Mouse (Mus musculus) Muller cell, postnatal 12 days (primary cell): ENCODE measurements at regions not wholly inside any gene's neighbourhood (a gene's known extent, or its start where the extent isn't known, plus 50 kb on each side); places are given as distances from the start of the nearest gene placed in this dataset.
A peak's percentile ranks its signal among the peaks of the same experiment; 100 is the strongest.

Source experiments
- DNase-seq: peaks from one replicate; pipeline ENCODE4 v3.0.0-alpha.2; 2015; ENCODE audit errors: inconsistent ontology term

GRCm38 (mm10) chr9:43617632-43618031 is 126.2 kb upstream of the Nectin1 start:
- no peak for DNase-seq

DNA sequence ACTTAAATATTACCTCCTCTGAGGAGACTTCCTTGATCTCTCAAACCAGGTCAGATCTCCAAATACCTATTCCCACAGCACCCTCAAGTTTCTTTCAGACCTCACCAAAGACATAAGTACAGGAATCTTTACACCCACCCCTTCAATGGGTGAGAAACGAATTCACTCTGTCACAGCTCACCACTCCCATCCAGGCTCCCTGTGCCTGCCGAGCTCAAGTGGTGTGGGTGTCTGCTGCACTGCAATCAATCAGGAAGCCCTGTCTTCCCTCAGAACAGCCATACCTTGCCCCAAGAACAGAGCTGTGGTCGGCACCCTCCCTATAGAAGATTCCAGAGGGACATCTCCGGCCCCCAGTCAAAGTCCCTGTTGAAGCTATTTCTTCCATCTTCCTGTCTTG is 116.2 kb upstream of the Nectin1 start:
- no peak for DNase-seq

DNA sequence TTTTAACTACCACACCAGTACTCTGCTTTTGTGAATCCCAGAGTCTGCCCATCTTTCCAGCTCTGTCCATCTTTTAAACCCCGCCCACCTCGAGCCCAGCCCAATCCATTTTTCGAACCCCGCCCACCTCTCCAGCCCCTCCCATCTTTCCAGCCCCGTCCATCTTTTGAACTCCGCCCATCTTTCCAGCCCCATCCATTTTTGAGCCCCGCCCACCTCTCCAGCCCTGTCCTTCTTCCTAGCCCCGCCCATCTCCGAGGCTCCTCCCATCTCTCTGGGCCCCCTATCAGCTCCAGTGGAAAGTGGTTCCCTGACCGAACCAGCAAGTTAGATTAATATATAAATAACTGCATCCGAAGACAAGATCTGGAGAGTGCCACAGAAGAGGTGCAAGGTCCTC is 115.0 kb upstream of the Nectin1 start:
- no peak for DNase-seq

GRCm38 (mm10) chr9:43636372-43636965 is 107.3 kb upstream of the Nectin1 start:
- DNase-seq, result no peak

- DNase-seq, result no peak
Observed at GRCm38 (mm10) chr9:43658186-43658585, 85.6 kb upstream of the Nectin1 start.

DNA sequence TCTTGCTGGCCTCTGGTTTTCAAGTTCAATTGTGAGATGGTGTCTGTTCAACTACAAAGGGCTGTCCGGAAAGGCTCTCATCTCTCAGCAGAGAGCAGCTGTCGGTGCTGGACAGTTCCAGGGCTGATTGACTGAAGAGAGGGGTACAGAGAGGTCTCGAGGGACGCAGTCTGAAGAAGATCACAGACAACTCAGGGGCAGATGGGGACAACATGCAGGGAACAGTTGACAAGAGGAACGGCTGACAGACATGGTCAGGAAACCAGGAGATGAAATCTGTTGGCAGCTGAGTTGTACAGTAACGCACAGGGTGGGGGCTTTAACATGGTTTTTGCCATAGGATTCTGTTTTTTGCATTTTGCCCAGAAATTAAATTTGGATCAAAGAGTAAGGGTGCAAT is 84.5 kb upstream of the Nectin1 start:
- DNase-seq, result no peak

GRCm38 (mm10) chr9:43660151-43660550 is 83.6 kb upstream of the Nectin1 start:
- DNase-seq, result peak; percentile 83

DNA sequence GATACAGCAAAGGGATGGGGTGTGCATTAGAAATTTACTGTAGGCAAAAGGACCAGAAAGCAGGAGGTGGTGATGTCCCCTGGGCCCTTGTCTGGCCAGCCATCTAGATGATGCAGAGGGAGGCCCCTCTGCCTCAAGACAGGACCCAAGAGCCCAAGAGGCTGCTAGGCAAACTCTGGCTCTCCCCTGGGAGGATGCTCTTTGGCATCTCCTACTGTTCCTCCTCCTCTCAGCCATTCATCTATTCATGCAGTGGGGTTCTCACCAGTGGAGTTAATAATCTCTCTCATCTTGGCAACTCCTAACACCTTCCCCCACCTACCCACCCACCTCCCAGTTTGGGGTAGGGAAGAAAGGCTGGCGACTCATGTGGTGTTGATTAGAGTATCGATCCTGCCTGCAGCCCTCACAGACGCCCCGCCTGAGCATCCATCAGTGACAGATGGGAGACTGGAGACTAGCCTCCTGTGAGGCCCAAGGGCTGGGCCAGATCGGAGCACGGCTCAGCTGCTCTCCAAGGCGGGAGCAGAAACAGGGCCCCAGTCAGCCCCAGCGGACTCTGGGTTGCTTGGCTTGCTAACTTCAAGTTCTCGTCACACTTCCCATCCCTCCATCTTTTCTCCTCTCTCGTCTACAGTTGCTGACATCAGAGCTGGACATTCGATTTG is 82.8 kb upstream of the Nectin1 start:
- DNase-seq, result peak; percentile 22

DNA sequence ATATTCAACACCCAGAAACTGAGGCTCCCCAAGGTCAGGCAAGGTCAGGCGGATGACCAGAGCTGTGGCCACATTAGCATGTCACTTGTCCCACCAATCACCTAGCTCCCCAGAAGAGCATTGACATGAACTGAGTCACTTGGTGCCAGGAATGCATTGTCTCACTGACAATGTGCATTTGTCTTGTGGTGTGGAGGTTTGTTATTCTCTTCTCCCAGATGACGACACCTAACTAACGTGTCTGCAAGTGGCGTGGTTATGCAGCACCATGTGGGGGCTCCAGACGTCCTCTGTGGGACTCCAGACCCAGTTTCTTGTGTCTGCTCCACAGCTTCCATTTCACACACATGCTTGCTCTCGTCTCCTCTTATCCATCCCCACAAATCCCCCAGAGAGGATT is 82.1 kb upstream of the Nectin1 start:
- DNase-seq, result peak; percentile 77

DNA sequence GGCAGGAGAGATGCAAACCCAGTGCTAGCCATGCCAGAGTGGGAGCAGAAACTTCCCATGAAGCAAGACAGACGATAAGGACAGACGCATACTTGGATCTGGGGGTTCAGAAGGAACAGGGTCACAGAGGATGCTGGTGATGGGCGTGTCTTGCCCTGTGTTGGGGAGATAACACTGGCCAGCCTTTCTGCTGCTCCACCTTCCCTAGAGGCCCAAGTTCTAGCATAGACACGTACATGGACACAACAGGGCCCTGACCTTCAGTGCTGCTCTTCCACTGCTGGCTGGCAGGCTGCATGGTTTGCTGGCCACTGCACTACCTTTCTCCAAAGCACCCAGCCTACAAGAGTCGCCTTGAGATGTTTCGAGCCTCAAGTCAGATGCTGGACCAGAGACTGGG is 76.4 kb upstream of the Nectin1 start:
- DNase-seq, result no peak

DNA sequence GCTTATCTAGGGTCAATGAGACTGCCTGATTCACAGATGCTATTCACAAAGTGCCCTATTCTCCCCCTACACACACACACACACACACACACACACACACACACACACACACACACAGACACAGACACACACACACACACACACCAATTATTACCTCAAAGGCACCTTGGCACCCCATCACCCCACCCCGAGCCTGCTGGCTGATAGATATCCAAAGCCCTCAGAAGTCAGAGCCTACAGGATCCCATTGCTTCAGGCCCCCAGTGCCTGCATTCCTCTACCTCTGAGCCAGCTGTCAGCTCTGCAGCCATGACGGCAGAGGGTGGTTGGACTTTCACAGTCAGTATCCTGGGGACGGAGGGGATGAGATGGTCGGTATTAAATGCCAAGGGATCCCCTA is 75.8 kb upstream of the Nectin1 start:
- no peak for DNase-seq

DNA sequence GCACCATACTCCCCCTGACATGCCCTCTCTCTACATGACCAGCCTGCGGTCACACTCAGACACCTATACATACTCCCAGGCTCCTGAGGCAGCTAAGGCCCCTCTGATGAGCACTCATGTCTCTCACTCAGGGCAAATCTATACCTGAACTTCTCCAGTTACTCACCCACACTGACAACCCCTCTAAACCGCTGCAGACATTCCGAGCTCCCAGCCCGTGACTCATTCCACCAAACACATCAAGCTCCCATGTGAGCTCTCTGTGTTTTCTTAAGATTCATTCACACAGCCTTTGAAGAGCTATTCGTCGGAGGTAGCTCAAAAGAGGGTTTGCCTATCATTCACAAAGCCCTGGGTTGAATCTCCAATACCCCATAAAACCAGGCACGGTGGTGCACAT is 75.1 kb upstream of the Nectin1 start:
- DNase-seq, result no peak

- no peak for DNase-seq
Observed at GRCm38 (mm10) chr9:43670563-43670962, 73.2 kb upstream of the Nectin1 start.

GRCm38 (mm10) chr9:43673171-43673680 is 70.6 kb upstream of the Nectin1 start:
- DNase-seq, result peak; percentile 85

GRCm38 (mm10) chr9:43674321-43674720 is 69.5 kb upstream of the Nectin1 start:
- no peak for DNase-seq

DNA sequence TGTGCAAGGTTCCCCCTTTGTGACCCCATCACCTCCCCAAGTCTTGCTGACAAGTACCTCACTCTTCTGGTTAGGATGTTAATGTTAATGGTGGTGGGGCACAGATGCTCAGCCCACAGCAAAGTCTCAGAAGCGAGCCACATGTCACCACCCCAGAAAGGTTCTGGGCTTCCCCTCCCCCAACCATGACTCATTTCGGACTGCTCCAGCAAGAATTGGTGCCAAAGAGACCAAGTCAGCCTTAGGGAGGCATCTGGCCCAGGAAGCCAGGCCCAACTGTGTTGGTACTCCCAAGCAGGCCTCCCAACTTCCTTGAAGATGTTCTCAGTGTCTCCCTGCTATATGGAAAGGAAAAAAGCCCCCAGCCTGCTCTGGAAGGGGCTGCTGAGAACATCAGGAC is 67.8 kb upstream of the Nectin1 start:
- DNase-seq, result peak; percentile 61

DNA sequence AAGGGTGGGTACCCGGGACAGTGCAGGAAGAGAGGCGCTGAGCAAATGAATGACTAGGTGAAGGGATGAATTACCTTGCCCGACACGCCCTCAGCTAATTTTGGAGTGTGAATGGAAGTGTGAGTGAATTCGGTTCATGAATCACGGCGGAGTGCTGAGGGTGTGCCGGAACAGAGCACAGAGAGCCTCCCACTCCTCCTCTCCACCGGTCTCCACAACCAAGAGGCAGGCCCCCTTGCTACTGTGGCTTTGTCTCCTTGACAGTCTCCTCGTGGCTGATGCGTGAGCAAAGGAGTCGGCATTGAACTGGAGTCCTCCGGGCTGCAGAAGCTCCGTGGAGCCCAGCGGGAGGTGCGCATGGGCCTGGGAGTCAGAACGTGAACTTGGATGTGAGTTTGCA is 64.5 kb upstream of the Nectin1 start:
- no peak for DNase-seq

GRCm38 (mm10) chr9:43681317-43681716 is 62.5 kb upstream of the Nectin1 start:
- no peak for DNase-seq

DNA sequence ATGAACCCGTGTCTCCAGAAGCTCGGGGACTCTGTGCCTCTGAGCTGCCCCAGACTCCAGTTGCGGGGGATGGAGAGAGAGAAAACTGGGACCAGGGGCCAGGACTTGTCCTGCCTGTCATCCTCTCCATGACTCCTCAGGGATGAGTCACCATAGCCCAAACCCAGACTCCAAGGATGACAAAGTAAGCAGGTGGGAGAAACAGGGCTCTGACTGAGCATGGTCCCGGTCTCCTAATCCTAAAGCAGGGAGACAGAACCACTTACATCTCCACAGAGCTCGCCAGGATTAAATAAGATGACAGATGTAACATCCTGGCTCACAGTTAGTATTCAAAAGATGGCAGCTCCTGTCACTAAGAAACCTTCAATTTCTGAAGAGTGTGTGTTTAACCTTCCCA is 61.7 kb upstream of the Nectin1 start:
- DNase-seq, result no peak

- no peak for DNase-seq
Observed at GRCm38 (mm10) chr9:43684596-43684995, 59.2 kb upstream of the Nectin1 start.

GRCm38 (mm10) chr9:43692015-43692414 is 51.8 kb upstream of the Nectin1 start:
- no peak for DNase-seq

GRCm38 (mm10) chr9:43692538-43692937 is 51.2 kb upstream of the Nectin1 start:
- no peak for DNase-seq
